Mouse (Mus musculus) olfactory bulb, adult 2 months (tissue): Measurements from ENCODE around the gene Ezh1.

Source experiments
- CTCF ChIP-seq: fragments of 200-500 bp; IDR thresholded peaks from 2 replicates; pipeline ENCODE4 v1.5.1; 2012; ENCODE audit warnings: low read depth, mild to moderate bottlenecking, low read length, moderate library complexity; ENCODE audit not compliant: insufficient read depth
- POLR2A ChIP-seq: fragments of 200-500 bp; IDR thresholded peaks from 2 replicates; pipeline ENCODE4 v1.6.1; 2012; ENCODE audit warnings: mild to moderate bottlenecking, low read depth, low read length, moderate library complexity; ENCODE audit not compliant: insufficient read depth

DNA sequence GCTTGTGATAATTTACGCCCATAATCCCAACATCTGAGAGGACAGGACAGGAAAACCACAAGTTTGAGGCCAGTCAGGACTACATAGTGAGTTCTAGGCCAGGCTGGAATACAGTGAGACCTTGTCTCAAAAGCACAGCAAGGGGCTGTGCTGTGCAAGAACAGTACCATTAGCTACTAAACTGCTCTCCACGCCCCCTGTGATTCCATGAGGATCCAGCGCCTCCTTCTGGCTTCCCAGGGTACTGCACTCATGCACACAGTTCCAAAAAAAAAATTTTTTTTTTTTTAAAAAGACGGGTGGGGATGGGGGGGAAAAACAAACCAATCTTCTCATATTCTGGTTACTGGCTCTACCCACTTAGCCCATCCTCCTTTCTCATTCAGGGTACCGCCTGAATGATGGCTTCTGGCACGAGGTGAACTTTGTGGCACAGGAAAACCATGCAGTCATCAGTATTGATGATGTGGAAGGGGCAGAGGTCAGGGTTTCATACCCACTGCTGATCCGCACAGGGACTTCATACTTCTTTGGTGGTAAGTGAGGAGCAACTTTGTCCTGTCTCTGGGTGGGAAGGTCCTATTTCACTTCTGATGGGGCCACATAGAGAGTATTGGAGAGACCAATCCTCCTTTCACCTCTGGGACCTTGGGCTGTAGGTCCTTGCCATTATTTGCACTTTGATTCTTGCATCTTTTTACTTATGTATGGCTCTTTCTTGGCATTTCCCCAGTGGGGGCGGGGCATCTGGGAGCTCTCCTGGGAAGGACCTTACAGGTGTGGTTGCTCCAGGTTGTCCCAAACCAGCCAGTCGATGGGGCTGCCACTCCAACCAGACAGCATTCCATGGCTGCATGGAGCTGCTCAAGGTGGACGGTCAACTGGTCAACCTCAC lies 45.2 kb downstream of the Ezh1 start:
- TF ChIP-seq CTCF (peak; percentile 53; the same call in 1 of the 2 replicates), POLR2A (no peak)
